Mouse (Mus musculus): ENCODE data around the gene Carns1.

Gene Carns1

DNA sequence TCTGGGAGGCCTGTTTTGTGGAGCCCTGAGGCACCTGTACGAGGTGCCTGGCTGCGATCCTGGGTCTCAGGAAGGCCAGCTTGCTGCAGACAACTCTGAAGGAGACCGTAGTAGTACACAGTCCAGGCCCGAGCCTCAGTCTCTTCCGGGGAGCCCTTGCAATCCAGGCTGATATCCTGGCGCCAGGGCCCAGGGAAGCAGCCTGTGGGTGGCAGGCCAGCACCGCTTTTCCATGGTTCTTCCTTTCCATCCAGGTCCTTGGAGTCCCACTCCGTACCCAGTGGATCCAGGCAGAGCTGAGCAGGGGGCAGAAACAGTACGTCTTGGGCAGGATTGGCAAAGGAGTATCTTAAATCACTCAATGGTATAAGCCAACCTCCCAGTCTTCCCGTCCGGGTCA lies 2.4 kb downstream of the Carns1 start:
- in situ Hi-C loops (cut with MboI, MseI): loop anchor here (10.0 kb wide), 1 partner anchor 58 kb away; no protein-coding TSS in a partner anchor

DNA sequence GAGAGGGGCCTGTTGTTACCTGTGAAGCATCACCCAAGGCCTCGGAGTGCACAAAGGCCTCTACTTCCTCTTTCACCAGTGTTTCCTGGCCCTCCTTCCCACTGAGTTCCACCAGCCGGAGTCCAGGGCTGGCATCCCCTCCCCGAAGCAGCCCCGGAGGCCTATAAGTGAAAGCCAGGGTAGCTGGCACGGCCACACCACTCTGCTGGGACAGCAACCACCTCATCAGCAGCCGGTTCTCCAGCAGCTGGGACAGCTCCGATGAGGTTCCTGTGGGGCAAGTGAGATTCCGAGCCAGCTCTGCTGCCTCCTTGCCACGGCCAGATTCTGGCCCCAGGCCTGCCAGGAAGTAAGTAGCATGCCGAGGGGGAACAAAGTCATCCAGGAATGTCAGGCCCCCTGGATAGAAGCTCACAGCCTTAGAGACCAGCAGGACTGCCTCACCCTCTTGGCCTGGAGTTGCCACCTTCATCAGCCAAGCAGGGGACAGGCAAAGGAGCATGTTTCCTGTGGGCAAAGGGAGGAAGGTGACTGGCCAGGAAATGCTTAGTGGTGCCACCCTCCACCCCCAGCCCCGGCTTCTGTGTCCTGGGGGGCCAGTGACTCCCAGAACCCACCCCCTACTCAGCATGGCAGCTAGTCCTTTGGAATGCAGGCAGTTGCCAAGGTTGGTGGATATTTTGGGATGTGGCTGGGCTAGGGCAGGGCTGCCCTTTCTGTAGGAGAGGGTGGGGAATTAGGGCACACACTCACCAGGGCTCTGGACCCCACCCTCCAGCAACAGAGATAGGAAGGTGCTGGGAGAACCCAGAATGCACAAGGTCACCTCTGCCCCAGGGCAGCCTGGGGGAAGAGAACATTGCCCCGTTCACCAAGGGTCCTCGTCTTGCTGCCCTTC lies 3.6 kb downstream of the Carns1 start:
- in situ Hi-C loops (cut with MboI, MseI): loop anchor here (10.0 kb wide), 1 partner anchor 57 kb away; no protein-coding TSS in a partner anchor

DNA sequence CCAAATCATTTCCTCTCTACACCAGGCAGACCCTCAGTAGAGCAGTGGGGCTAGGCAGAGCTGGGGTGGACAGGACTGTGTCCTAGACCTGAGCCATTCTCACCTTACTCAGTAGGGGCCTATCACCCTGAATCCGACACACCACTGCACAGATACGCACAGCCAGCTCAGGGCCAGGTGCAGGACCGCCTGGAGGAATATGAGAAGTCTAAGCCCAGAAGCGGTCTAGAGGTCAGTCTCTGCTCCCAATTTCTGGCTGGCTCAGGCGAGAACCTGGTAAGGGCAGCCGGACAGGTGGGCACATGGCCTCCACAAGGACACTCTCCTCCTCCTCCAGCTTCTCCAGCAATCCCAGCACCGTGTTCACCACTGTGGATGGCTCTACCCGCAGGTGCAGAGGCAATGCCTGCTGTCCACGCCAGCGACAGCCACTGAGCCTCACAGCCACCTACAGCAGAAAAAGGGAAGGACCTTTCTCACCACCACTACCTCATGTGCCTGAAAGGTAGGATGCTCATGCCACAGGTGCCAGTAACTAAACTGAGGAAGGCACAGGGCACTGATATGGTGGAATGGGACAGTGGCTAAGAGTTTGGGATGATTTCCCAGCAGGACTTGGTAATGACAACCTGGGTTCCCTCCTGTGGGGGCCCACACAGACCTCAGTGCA lies 4.4 kb downstream of the Carns1 start:
- in situ Hi-C loops (cut with MboI, MseI): loop anchor here (10.0 kb wide), 1 partner anchor 56 kb away; no protein-coding TSS in a partner anchor

DNA sequence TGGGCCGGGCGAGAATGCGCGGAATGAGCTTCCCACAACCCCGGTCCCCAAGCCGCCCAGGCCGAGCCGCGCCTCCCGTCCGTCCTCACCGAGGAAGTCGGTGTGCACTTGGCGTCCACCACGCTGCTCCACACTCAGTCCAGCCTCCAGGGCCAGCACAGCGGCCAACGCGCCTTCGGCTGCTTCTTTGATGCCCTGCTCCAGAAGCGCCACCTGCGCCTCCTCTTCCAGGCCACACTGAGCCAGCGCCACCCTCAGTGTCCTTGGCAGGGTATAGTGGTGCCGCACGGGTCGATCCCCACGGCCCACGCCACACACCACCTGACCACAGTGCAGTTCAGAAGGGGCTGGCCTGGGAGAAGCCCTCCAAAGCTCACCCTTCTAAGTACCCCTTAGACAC lies 5.5 kb downstream of the Carns1 start:
- in situ Hi-C loops (cut with MboI, MseI): loop anchor here (10.0 kb wide), 1 partner anchor 55 kb away; no protein-coding TSS in a partner anchor

DNA sequence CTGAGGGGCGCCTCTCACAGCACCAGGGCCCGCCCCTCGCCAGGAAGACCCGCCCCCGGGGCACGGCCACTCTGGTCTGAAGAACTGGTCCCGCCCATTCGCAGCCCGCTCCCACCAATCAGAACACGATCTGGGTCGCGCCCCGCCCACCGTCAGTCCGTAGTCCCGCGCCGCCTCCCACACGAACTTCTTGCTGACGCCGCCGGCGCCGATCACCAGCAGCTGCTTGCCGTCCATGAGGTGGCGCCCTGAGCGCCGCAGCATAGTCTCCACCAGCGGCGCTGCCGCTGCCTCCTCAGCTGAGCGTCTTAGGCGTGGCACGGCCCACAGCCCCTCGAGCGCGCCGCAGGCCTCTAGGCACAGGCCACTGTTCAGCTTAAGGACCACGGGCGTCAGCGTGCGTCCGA lies 5.9 kb downstream of the Carns1 start:
- in situ Hi-C loops (cut with MboI, MseI): no loop called here

DNA sequence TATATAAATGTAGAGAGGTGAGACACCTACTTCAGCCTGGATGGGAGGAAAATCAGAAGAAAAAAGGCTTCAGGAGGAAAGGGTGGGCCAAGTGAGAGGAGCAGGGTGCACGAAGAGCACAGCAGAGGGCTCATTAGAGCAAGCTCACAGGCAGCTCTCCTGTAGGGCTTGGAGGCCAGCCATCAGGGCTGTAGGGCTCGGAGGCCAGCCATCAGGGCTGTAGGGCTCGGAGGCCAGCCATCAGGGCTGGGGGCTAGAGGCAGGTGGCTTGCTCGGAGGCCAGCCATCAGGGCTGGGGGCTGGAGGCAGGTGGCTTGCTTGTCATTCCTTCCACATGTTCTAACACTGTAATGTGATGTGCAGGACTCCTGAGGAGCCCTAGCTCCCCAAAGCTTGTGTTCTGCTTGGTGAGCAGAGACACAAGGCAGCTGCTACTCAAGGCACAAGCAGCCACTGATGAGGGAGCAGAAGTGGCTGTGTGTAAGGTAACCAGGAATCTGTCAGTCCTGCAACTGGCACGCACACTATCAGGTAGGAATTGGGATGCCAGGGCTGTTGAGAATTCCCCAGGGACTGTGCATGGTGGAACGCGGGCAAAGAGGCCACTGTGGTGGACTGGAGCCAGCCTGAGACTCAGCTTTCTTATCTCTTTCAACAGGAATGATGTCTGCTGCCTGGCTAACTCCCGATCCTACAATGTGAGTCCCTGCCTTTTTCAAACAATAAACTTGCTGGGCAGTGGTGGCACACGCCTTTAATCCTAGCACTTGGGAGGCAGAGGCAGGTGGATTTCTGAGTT lies 8.4 kb downstream of the Carns1 start:
- in situ Hi-C loops (cut with MboI, MseI): no loop called here

DNA sequence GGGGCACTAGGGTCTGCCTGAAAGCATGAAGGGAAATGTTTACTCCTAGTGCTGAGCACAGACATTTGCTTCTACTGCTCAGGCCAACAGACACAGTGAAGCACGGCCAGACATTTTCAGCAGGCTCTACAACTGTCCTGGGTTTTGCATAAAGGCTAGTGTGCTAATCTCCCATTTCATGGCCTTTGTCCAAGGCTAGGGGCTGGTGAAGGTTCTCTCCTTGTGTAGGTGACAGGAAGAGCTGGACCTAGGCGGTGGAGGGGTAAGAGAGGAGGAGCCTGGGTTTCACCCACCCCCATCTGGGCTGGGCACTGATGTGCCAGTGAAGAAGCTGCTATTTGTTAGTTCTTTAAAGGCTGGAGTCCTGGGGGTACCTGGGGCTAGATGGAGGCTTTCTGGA lies 10.6 kb downstream of the Carns1 start:
- in situ Hi-C loops (cut with MboI, MseI): no loop called here

DNA sequence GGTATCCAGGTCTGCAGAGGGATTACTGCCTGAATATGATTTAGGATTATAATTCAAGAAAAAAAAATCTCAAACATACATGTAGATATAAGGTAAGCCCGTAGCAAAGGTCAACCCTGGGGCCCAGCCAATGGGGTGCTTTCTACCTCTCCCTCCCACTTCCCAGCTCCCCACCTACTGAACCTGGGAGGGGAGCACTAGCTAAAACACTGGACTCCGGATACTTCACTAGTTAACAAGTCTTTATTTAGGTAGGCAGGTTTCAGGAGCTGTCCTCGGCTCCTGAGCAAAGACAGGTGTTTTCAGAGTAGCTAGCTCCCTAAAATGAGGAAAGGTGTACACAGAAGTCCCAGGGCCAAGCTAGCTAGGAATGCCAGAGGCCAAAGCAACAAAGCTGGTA lies 11.2 kb downstream of the Carns1 start:
- in situ Hi-C loops (cut with MboI, MseI): no loop called here

DNA sequence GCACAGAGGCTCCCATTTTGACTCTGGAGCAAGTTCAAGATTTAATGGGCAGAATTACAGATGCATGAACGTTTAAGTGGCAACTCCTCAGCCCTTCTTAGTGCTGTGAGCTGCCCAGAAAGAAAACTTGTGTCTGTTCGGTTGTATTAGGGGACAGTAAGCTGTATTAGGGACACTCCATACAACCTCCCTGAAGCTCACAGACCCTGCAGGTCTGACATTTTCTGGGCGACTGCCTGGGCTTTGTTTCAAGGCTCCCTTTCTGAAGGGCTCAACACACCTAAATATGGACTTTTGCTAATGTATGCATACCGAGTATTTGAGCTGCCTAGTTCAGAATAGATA lies 11.8 kb downstream of the Carns1 start:
- in situ Hi-C loops (cut with MboI, MseI): no loop called here

DNA sequence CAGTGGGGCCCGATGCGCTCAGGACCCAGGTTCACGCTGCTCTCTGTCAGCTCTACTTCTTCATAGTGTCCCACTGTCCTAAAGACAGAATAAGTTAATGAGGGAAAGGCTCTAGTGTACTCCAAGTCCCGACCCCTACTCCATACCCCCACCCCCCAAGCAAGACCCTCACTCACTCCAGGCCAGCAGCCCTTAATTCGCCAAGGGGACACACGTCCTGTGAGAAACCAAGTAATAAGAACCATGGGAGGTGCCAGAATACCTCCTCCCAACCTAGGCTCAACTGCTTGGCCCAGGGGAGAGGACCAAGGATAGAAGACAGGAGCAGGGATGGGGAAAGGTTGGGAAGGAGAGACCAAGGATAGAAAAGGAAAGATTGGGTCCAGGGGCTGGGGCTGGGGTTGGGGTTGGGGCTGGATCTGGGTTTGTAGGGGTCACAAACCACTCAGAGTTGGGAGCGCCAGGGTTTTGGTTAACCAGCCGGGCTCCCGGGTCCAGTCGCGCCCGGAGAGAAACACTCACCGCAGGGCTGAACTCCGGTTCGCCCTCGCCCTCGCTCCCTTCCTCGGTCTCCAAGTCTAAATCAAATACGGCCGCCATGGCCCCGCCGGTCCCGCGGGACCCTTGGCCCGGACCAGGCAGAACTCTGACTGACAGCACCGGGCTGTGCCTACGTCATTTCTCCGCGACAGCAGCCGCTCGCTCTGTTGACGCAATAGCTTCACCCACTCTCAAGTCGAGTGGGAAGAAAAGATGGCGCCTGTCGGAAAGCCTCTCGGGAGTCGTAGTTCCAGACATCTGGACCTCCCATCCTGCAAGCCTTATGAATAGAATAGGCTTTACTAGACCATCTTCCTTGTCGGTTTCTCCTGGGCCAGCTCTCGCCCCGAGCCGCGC lies 12.4 kb downstream of the Carns1 start, which contains the start of gene Rps6kb2:
Gene Rps6kb2, minus strand, starts transcription at position 709 of the 897 bp plus-strand sequence.
- in situ Hi-C loops (cut with MboI, MseI): no loop called here

DNA sequence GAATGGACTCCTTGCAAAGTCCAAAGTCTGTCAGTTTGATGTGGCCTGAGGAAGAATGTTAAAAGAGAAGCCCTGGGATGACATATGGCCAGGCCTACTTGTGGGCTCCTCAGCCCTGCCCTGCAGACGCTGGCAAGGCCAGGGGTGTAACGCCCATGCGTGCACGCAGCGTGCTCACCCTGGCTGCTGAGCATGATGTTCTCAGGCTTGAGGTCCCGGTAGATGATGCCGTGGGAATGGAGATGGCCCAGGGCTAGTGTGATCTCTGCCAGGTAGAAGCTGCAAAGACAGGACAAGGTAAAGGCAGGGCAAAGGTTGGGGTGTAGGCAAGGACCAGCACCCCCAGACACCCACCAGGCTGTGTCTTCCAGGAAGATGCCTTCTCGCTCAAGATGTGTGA lies 16.2 kb downstream of the Carns1 start:
- in situ Hi-C loops (cut with MboI, MseI): no loop called here

DNA sequence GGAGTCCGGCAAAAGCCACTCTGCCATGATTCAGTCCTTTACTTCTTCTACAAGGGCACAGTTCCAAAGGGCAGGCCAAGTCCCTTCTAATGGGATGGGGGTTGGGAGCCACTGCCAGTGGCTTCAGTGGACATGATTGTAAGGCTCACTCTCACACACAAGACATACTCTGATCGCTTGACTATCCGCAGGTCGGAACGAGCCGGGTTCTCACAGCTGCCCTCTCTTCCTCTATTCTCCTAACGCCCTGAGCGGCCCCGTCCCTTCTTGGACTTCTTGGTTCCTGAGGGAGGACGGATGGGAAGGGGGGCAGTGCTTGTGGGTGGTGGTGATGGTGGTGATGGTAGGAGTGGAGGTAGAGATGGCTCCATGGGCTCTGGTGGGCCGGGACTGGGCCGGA lies 18.5 kb downstream of the Carns1 start:
- in situ Hi-C loops (cut with MboI, MseI): no loop called here

DNA sequence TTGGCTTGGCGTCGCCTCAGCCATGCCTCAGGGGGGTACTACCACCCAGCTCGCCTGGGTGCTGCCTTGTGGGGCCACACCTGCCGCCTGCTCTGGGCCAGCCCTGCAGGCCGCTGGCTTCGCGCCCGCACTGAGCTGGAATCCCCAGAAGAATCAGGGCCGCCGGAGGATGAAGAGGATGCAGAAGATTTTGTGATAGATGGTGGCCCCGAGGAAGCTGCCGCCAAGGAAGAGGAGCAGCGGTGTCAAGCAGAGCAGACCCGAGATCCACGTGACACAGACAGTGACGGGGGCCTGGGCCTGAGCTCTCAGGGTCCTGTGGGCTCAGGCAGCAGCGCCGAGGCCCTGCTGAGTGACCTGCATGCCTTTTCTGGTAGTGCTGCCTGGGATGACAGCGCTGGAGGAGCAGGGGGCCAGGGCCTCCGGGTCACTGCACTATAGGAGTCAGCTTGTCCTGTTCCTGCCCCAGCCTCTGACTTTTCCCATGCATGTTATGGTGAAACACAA lies 19.2 kb downstream of the Carns1 start:
- in situ Hi-C loops (cut with MboI, MseI): no loop called here

DNA sequence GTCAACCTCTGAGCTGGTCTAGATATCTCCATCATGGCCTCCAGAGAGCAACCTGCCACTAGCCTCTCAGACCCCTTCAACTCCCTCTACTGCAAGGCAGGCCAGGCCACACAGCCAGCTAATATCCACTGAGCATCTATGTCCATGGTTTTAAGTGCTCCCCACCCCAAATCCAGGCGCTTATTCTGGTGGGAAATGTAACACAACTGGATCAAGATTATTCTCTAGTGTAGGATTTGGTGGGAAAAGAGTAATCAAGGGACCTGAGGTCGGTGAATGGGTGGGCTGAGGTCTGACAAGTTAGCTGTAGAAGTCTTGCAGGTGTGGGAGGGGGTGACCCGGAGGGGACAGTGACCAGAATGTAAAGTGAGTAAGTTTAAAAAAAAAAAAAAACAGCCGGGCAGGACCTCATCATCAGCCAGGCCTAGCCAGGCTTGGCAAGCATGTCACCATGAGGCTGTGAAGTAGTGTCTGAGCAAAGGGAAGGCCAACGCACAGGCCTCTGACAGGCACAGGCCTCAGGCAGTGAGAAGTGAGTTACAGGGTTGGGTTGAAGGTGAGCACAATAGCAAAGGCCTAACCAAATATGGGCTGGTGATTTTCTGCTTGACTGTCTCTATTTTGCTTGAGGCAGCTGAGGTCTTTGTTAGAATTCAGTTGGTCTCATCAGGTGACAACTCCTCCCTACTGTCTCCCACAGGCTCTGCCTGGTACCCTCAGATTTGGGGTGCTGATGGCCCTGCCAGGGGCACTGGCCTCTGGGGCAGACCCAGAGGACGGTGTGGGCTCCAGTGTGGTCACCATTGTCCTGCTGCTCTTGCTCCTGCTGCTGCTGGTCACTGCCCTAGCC lies 19.8 kb downstream of the Carns1 start:
- in situ Hi-C loops (cut with MboI, MseI): no loop called here

DNA sequence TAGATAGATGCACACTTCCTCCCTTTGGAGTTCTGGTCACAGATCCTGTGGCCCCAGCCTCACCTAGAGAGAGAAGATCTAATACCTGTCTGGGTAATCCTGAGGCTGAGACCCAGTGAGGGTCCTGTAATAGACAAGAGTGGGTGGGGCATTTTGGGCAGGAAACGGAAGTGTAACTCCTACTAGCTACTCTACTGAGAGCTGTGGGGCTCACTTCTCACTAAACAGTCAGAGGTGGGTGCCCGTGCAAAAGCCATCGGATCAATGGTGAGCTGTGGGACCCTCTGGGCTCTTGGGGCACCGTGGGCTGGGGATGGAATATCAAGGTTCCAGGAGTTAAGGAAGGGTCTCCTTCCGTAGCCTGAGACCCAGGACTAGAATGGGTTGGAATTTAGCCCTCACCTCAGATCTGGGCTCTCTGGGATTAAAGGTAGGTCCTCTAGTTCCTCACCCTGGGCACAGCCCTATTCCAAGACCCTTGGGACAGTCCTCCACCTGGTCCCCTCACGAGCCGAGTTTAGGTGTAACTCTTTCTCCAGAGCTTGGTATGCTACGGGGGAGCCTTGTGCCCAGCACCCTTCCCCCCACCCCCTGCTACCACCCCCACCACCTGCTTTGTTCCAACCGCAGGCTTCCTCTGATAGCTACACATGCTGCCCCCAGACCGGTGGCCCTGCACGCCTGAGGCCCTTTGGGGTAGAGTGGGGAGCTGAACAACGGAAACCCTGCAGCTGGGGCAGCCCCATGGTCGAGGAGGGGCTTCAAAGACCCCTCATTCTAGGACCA lies 20.6 kb downstream of the Carns1 start:
- in situ Hi-C loops (cut with MboI, MseI): loop anchor here (5.0 kb wide), 1 partner anchor 48 kb away; the partner anchor contains the start of gene Rad9a

DNA sequence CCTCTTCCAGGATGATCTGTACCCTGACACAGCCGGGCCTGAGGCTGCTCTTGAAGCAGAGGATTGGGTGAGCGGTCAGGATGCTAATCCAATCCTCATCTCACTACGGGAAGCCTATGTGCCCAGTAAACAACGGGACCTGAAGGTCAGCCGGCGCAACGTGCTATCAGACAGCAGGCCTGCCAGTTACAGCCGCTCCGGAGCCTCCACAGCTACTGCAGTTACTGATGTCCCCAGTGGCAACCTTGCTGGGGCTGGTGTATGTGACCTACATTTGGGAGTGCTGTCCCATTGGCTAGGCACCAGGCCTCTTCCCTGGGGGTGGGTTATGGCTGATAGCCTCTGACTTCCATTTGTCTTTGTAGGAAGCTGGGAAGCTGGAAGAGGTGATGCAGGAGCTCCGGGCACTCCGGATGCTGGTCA lies 22.0 kb downstream of the Carns1 start, which contains the start of gene Ptprcap:
Gene Ptprcap, plus strand, starts transcription at position 373 of the 423 bp plus-strand sequence.
- in situ Hi-C loops (cut with MboI, MseI): loop anchor here (5.0 kb wide), 1 partner anchor 49 kb away; the partner anchor contains the start of gene Rad9a

DNA sequence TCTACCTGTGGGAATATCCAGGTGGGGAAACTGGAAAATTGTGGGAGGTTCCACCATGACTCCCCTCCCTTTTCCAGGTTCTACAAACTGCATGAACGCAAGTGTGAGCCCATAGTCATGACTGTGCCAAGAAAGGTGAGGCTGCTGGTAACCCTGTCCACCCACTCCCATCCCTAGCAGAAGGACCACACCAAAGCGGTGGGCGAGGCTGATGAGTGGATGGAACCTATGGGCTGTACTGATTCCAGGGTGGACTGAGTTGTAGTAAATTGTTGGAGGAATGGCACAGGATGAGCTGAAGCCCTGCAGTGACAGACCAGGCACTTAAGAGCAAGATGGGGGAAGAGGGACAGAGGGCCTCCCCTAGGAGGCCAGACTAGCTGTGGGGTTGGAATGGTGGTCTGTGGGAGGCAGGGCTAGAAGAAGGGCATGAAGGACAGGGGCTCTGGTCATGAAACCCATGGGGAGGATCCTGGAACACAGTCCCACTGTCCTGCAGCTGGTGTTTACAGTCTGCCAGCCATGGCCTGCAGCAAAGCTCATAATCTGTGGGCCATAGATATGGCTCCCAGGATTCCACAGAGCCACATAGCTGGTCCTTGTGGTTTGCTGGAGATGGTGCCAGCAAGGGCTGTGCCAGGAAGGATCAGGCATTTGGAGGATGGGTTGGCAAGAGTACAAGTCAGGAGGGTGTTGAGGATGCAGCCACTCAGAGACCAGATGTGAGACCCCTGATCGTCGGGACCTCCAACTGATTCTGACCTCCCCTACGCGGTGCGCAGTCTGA lies 22.6 kb downstream of the Carns1 start:
- in situ Hi-C loops (cut with MboI, MseI): loop anchor here (5.0 kb wide), 1 partner anchor 50 kb away; the partner anchor contains the start of gene Rad9a

DNA sequence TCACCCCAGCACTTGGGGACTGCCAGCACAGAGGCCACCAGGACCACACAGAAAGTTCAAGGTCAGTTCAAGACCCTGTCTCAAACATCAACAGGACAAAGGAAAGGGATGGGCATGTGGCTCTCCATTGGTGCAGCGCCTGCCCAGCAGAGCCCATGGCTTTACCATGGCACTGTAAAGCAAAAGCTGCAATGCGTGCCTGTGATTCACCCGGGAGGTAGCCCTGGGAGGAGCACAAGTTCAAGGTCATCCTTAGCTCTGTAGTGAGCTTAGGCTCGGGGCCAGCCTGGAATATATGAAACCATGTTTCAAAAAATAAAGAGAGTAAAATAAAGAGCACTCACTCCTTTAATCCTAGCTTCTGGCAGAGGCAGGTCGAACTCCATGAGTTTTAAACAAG lies 23.4 kb downstream of the Carns1 start:
- in situ Hi-C loops (cut with MboI, MseI): loop anchor here (5.0 kb wide), 1 partner anchor 50 kb away; the partner anchor contains the start of gene Rad9a

All from regulatory T cell (primary cell).